Mouse (Mus musculus) midbrain, embryonic 12.5 days (tissue): ENCODE data around the gene Gpr108. TPM values are rescaled to one million over a fixed set of nuclear protein-coding genes. Genes with fewer than 3 reads are reported as not detected.

ENCODE experiments used
- ATAC-seq: fragments of 200-750 bp; cut with Nextera tagmentation; 2 replicates; pipeline ENCODE4 v1.8.0; 2017; ENCODE audit warnings: low read depth, moderate TSS enrichment, moderate library complexity; ENCODE audit not compliant: low FRiP score
- H3K27ac ChIP-seq: fragments of 300-500 bp; sonication (generic); replicated peaks from 2 replicates; pipeline ENCODE4 v1.5.1; 2016; ENCODE audit warnings: mild to moderate bottlenecking
- H3K27me3 ChIP-seq: fragments of 300-500 bp; sonication (generic); 2 replicates; pipeline ENCODE4 v1.6.1; 2016; ENCODE audit warnings: mild to moderate bottlenecking
- H3K36me3 ChIP-seq: fragments of 300-500 bp; sonication (generic); 2 replicates; pipeline ENCODE4 v1.6.1; 2016
- H3K4me1 ChIP-seq: fragments of 300-500 bp; sonication (generic); 2 replicates; pipeline ENCODE4 v1.6.1; 2016
- H3K4me2 ChIP-seq: fragments of 300-500 bp; sonication (generic); replicated peaks from 2 replicates; pipeline ENCODE4 v1.6.1; 2016; ENCODE audit warnings: mild to moderate bottlenecking, moderate library complexity
- H3K4me3 ChIP-seq: fragments of 300-500 bp; sonication (generic); 2 replicates; pipeline ENCODE4 v1.5.1; 2016; ENCODE audit warnings: mild to moderate bottlenecking
- H3K9ac ChIP-seq: fragments of 300-500 bp; sonication (generic); replicated peaks from 2 replicates; pipeline ENCODE4 v1.6.1; 2016; ENCODE audit warnings: mild to moderate bottlenecking, moderate library complexity
- H3K9me3 ChIP-seq: fragments of 300-500 bp; sonication (generic); 2 replicates; pipeline ENCODE4 v1.6.1; 2016; ENCODE audit warnings: mild to moderate bottlenecking
- WGBS: fragments of 180-500 bp; shearing (Covaris S2); methylation state at CpG from one replicate; pipeline ENCODE4 v1.1.7; 2016; 5-methylcytosine and 5-hydroxymethylcytosine counted together
- polyA plus RNA-seq: library from polyadenylated mRNA; unstranded; fragments of >200 nt; fragmentation: Nextera tagmentation; extraction: Ambion mirVana; gene quantifications from 2 replicates; pipeline ENCODE4 v1.2.1, GENCODE M21; 2016

Gpr108 gene
- polyA plus RNA-seq, 1 experiment from 2014 or later: 24.5 TPM

DNA sequence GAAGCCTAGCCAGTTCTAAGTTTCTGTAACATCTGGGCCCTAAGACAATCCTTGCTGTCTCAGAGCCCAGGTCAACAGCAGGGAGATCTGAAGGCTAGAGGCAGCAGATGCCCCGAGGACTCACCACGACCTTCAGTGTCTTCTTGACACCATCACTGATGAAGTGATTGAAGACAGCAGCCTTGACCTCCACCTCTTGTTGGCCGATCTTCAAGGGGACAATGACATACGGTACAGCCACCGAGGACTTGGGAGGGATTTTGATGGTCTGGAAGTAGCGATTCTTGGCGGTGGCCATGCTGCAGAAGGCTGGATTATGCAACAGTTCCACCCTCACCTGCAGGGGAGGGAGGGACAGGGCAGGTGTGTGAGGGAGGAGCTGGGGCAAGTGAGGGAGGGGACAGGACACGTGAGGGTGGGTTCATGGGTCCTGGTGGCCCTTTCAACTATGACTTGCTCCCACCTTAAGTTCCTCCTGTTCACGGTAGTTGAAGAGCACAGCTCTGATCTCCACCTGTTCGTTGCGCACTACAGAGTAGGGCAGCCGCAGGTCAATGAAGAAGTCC, 29.8 kb downstream of the Gpr108 start:
- WGBS: 83% methylated on average over 12 of the region's 12 CpGs

GRCm38 (mm10) chr17:57214676-57215387, 33.4 kb downstream of the Gpr108 start:
- Histone ChIP-seq H3K36me3 (no peaks in the 10 kb centered on the region), H3K27me3 (peaks cover 13% of the 10 kb centered on the region), H3K27ac (no peak overlapping the region), H3K4me1 (no peaks in the 10 kb centered on the region), H3K9ac (no peak overlapping the region), H3K4me3 (no peak overlapping the region), H3K9me3 (no peaks in the 10 kb centered on the region), H3K4me2 (peak overlapping the region; percentile 21; the same call in 1 of the 2 replicates)
- 48% methylated on average over 13 of the region's 13 CpGs for WGBS
- peak; percentile 77 for ATAC-seq

More for the DNA sequence above, 29.8 kb downstream of the Gpr108 start:
- H3K9ac ChIP-seq: no peak overlapping the region
- no peaks in the 10 kb centered on the region for H3K36me3 ChIP-seq
- no peak overlapping the region for H3K4me2 ChIP-seq
- no peaks in the 10 kb centered on the region for H3K9me3 ChIP-seq
- H3K4me1 ChIP-seq: no peaks in the 10 kb centered on the region
- no peak for ATAC-seq
- H3K4me3 ChIP-seq: no peak overlapping the region
- no peak overlapping the region for H3K27ac ChIP-seq
- H3K27me3 ChIP-seq: peaks cover 13% of the 10 kb centered on the region

GRCm38 (mm10) chr17:57211501-57211900, 36.7 kb downstream of the Gpr108 start:
- no peaks in the 10 kb centered on the region for H3K9me3 ChIP-seq
- WGBS: 67% methylated on average over 9 of the region's 9 CpGs
- no peak for ATAC-seq
- H3K27ac ChIP-seq: no peak overlapping the region
- no peaks in the 10 kb centered on the region for H3K4me1 ChIP-seq
- H3K36me3 ChIP-seq: no peaks in the 10 kb centered on the region
- H3K9ac ChIP-seq: no peak overlapping the region
- no peaks in the 10 kb centered on the region for H3K27me3 ChIP-seq
- H3K4me2 ChIP-seq: no peak overlapping the region
- no peak overlapping the region for H3K4me3 ChIP-seq

GRCm38 (mm10) chr17:57209330-57209729, 38.9 kb downstream of the Gpr108 start:
- no peaks in the 10 kb centered on the region for H3K9me3 ChIP-seq
- no peak overlapping the region for H3K9ac ChIP-seq
- H3K4me1 ChIP-seq: no peaks in the 10 kb centered on the region
- 86% methylated on average over 4 of the region's 4 CpGs for WGBS
- H3K36me3 ChIP-seq: no peaks in the 10 kb centered on the region
- H3K27ac ChIP-seq: no peak overlapping the region
- no peaks in the 10 kb centered on the region for H3K27me3 ChIP-seq
- no peak for ATAC-seq
- no peak overlapping the region for H3K4me2 ChIP-seq
- H3K4me3 ChIP-seq: no peak overlapping the region

- H3K9ac ChIP-seq: no peak overlapping the region
- H3K4me2 ChIP-seq: no peak overlapping the region
- H3K9me3 ChIP-seq: no peaks in the 10 kb centered on the region
- H3K27ac ChIP-seq: no peak overlapping the region
- ATAC-seq: no peak
- no peak overlapping the region for H3K4me3 ChIP-seq
- 83% methylated on average over 3 of the region's 3 CpGs for WGBS
- no peaks in the 10 kb centered on the region for H3K4me1 ChIP-seq
- no peaks in the 10 kb centered on the region for H3K27me3 ChIP-seq
- no peaks in the 10 kb centered on the region for H3K36me3 ChIP-seq
Measured at GRCm38 (mm10) chr17:57207938-57208337, 40.3 kb downstream of the Gpr108 start.

DNA sequence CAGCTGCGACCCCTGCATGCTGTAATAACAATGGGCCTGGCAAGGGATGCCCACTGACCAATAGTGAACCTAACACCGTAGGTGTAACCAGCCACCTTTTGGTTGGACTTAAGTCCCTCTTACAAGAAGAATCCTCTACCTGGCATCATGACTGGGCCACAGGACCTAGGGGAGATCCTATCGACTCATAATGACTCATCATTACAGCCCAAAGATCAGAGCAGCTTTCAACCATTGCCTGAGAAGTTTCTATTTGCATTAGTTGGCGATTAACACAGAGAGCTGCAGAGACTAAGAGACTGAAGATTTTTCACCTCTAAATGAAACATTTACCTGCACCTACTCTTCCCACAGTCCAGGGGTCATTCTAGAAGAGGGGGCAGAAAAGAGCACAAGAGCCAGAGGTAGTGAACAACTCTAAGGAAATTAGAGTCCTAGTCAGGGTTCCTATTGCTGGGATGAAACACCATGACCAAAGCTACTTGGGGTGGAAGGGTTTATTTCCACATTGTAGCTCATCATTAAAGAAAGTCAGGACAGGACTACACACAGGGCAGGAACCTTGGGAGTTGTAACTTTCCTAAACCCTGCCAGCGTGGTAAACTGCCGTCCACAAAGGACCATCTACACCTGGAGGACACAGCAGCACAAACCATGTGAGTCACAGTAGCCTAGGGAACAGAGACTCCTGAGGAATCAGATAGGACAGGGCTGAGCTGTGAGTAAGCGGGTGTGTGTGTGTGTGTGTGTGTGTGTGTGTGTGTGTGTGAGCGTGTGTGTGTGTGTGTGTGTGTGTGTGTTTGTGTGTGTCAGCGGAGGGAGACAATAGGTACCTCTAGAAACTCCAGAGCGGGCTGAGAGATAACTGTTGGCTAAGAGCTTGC, 46.2 kb downstream of the Gpr108 start:
- Histone ChIP-seq H3K4me2 (no peak overlapping the region), H3K27me3 (peaks cover 4% of the 10 kb centered on the region; the same call in 1 of the 2 replicates), H3K9ac (no peak overlapping the region), H3K36me3 (no peaks in the 10 kb centered on the region), H3K27ac (no peak overlapping the region), H3K4me1 (no peaks in the 10 kb centered on the region), H3K4me3 (no peak overlapping the region), H3K9me3 (no peaks in the 10 kb centered on the region)
- 83% methylated on average over 9 of the region's 10 CpGs for WGBS
- ATAC-seq: no peak

DNA sequence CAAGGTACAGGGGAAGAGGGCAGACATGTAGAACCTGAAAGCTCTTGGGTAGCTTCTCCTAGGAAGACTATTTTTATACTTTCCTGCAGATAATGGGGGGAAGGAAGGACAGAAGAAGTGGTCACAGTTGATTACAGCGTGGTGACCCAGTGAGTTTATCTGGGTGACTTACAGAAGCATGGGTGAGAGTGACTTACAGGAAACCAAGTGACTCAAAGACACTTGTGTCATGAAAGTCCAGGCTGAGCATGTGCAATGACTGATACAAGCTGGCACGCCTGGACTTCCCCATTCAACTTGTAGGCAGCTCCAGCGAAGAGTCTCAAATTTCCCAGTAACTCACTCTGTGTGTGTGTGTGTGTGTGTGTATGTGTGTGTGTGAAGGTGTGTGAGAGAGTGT, 50.0 kb downstream of the Gpr108 start:
- Histone ChIP-seq H3K4me3 (no peak overlapping the region), H3K9ac (no peak overlapping the region), H3K27me3 (peaks cover 4% of the 10 kb centered on the region; the same call in 1 of the 2 replicates), H3K9me3 (no peaks in the 10 kb centered on the region), H3K4me1 (no peaks in the 10 kb centered on the region), H3K36me3 (no peaks in the 10 kb centered on the region), H3K4me2 (no peak overlapping the region), H3K27ac (no peak overlapping the region)
- 83% methylated on average over 3 of the region's 3 CpGs for WGBS
- ATAC-seq: no peak

DNA sequence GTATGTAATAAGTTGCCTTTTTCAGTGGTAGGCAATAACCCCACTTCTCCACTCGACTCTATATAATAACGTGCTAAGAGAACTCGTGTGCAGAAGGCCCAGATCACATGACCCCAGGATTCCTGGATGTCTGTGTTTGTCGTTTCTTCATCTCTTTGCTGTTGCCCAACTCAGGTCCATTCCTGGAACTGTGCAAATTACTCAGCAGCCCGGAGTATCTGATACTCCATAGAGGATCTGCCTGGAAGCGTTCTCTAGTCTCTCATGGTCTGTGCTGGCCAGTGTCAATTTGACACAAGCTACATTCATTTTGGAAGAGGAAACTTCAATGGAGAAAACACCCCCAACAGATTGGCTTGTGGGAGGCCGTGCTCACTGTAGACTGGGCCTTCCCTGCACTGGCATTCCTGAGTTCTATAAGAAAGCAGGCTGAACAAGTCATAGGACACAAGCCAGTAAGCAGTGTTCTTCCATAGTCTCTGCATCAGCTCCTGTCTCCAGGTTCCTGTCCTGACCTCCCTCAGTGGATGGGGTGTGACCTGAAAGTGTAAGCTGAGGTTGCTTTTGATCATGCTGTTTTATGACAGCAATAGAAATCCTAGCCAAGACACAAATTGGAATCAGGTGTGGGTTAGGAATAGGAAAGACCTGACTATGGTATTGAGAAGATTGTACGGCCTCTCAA, 52.8 kb downstream of the Gpr108 start:
- Histone ChIP-seq H3K4me1 (no peaks in the 10 kb centered on the region), H3K27me3 (peaks cover 4% of the 10 kb centered on the region; the same call in 1 of the 2 replicates)

DNA sequence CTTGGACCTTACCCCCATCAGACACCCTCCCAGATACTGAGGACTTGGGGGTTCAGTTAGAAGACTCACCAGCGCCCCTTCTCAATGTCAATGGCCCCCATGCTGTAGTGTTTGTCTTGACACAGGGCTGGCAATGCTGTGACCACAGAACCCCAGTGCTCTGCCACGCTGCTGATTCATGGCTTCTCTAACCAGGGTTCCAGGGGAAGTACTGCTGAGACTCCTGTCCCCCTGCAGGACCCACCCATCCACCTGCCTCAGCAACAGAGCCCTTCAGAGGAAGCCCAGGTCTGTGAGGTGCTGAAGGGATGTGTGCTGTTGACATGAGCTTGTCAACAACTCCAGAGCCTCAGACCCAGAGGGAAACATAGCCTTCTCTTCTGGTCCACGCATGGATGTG, 53.5 kb downstream of the Gpr108 start:
- WGBS: 82% methylated on average over 3 of the region's 3 CpGs
- Histone ChIP-seq H3K27me3 (peaks cover 4% of the 10 kb centered on the region; the same call in 1 of the 2 replicates), H3K4me3 (no peak overlapping the region), H3K4me1 (no peaks in the 10 kb centered on the region), H3K36me3 (no peaks in the 10 kb centered on the region), H3K27ac (no peak overlapping the region), H3K9ac (no peak overlapping the region), H3K4me2 (no peak overlapping the region), H3K9me3 (no peaks in the 10 kb centered on the region)
- no peak for ATAC-seq

More for the DNA sequence above, 52.8 kb downstream of the Gpr108 start:
- WGBS: 84% methylated on average over 8 of the region's 8 CpGs
- no peak overlapping the region for H3K4me3 ChIP-seq
- no peak overlapping the region for H3K4me2 ChIP-seq
- no peak overlapping the region for H3K27ac ChIP-seq
- no peak for ATAC-seq
- H3K9me3 ChIP-seq: no peaks in the 10 kb centered on the region
- H3K9ac ChIP-seq: no peak overlapping the region
- no peaks in the 10 kb centered on the region for H3K36me3 ChIP-seq

DNA sequence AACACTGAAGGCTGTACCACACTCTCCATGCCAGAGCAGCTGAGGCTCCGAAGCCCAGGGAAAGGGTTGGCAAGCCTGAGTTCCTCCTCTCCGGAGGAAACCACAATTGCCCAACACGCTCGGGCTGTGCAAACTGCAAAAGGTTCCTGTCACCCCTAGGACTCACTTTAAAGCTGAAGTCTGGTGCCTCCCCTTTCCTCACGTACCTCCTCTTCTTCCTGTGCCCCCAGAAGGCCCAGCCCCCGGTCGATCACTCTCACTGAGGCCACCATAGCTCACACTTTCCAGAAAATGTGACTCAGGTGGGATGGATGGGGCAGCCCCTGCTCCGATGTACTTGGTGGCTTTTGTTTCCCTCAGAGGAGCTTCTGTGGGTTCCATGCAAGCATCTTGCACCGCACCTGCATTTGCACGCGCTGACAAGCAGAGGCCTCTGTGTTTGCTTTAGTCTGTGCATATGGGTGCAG, 54.2 kb downstream of the Gpr108 start, which contains the start of gene Tnfsf14:
TSS of gene Tnfsf14 (minus strand) at position 137 of the 467 bp plus-strand sequence.
- WGBS: 83% methylated on average over 11 of the region's 11 CpGs
- Histone ChIP-seq H3K4me1 (no peaks in the 10 kb centered on the region), H3K36me3 (no peaks in the 10 kb centered on the region), H3K9ac (no peak within 1 kb of the TSS), H3K9me3 (no peaks in the 10 kb centered on the region), H3K4me3 (no peak within 1 kb of the TSS), H3K4me2 (no peak within 1 kb of the TSS), H3K27me3 (peaks cover 4% of the 10 kb centered on the region; the same call in 1 of the 2 replicates), H3K27ac (no peak within 1 kb of the TSS)
- ATAC-seq: no peak

- Histone ChIP-seq H3K9ac (no peak overlapping the region), H3K4me1 (no peaks in the 10 kb centered on the region), H3K9me3 (no peaks in the 10 kb centered on the region), H3K4me3 (no peak overlapping the region), H3K27ac (no peak overlapping the region), H3K36me3 (no peaks in the 10 kb centered on the region), H3K4me2 (no peak overlapping the region), H3K27me3 (no peaks in the 10 kb centered on the region)
- 87% methylated on average over 12 of the region's 12 CpGs for WGBS
- no peak for ATAC-seq
Measured at GRCm38 (mm10) chr17:57188510-57189192, 59.6 kb downstream of the Gpr108 start.
